Mouse (Mus musculus): ENCODE measurements around the gene Slc2a12.

GRCm38 (mm10) chr10:22613301-22613700 lies 31.5 kb upstream of the Slc2a12 start:
- TF ChIP-seq CTCF (IDR thresholded peaks at IDR 0.05): no peak
- TF ChIP-seq EP300 (IDR thresholded peaks at IDR 0.05): no peak

Data from lung, postnatal 0 days (tissue).